Mouse (Mus musculus) small intestine, adult 2 months (tissue): ENCODE measurements around the gene Sec31a.

Source experiments
- CTCF ChIP-seq: fragments of 200-500 bp; IDR thresholded peaks from 2 replicates; pipeline ENCODE4 v1.5.1; 2012; ENCODE audit warnings: low read depth, mild to moderate bottlenecking, control low read depth, inconsistent platforms, low read length, moderate library complexity, mixed read lengths; ENCODE audit not compliant: insufficient replicate concordance, insufficient read length; ENCODE audit errors: extremely low read depth
- POLR2A ChIP-seq: fragments of 200-500 bp; IDR thresholded peaks from 2 replicates; pipeline ENCODE4 v1.6.1; 2012; ENCODE audit warnings: low read depth, mild to moderate bottlenecking, control low read depth, inconsistent platforms, low read length, moderate library complexity

- TF ChIP-seq CTCF (peak; percentile 99; the same call in 1 of the 2 replicates), POLR2A (no peak)
Observed at GRCm38 (mm10) chr5:100322081-100322480, 94.0 kb downstream of the Sec31a start.
